28 mouse cellular contexts compared by ENCODE assay signal in the genomic region with DNA sequence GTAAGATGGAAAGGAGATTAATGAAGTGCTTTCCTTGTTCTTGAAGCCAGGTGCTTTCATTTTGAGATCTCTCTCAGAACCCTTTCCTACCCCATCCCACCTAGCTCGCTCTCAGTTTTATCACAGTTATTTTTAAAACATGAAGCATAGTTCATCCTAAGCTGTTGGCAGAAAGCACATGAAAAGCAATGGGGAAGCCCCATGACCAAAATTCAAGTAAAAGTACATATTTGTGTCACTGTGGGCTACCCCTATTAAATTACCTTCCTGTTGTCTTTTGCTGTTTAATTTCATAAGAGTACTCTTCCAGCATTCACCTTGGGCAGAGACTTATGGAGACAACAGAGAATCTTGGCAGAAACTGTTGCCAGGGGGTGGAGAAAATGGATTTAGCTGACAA. TPM values are rescaled to one million over a fixed set of nuclear protein-coding genes. Genes with fewer than 3 reads are reported as not detected.
A peak's percentile ranks its signal among the peaks of the same experiment; 100 is the strongest.
DNase-seq lines count a peak whose midpoint lies in the region; ATAC-seq and TF ChIP-seq lines count a peak whose summit lies in the region.
"Had no signal": no experiment of that assay in that cellular context is flagged by ENCODE, and none has a peak within 500 bp of the region (broad histone marks: within the 10 kb centered on the region; RNA-seq: fewer than 3 reads in every experiment).

No protein-coding gene starts in this region.

- H3K36me3 ChIP-seq in embryonic facial prominence, embryonic 14.5 days (ENCODE audit: control insufficient read depth, insufficient read depth, low read length), result no peaks in the 10 kb centered on the region
- H3K36me3 ChIP-seq in embryonic facial prominence, embryonic 10.5 days (replicated peaks), result no peaks in the 10 kb centered on the region
- no peaks in the 10 kb centered on the region for H3K36me3 ChIP-seq in stomach, postnatal 0 days (ENCODE audit: control insufficient read depth, insufficient read depth, low read length)
- no peaks in the 10 kb centered on the region for H3K36me3 ChIP-seq in forebrain, embryonic 16.5 days (ENCODE audit: control insufficient read depth, insufficient read depth)
- H3K36me3 ChIP-seq: embryonic facial prominence, embryonic 13.5 days; forebrain, embryonic 10.5 days; G1E; heart, embryonic 10.5 days; heart, embryonic 13.5 days; intestine, embryonic 15.5 days had no signal

- ATAC-seq in embryonic facial prominence, embryonic 14.5 days (ENCODE audit: low read depth), result no peak
- peak; percentile 57 for ATAC-seq in CD4-positive, CD25-positive, alpha-beta regulatory T cell, adult 4 months
- no peak for ATAC-seq in stomach, postnatal 0 days (ENCODE audit: low FRiP score, low TSS enrichment)
- ATAC-seq in forebrain, embryonic 16.5 days, result no peak
- ATAC-seq: forebrain, embryonic 13.5 days; forebrain, postnatal 0 days; hindbrain, postnatal 0 days; intestine, embryonic 15.5 days; Patski had no signal

- H3K4me2 ChIP-seq in embryonic facial prominence, embryonic 14.5 days (ENCODE audit: low read depth, low read length), result no peak overlapping the region
- no peak overlapping the region for H3K4me2 ChIP-seq in stomach, postnatal 0 days (replicated peaks; ENCODE audit: low read depth)
- H3K4me2 ChIP-seq in forebrain, embryonic 16.5 days (ENCODE audit: low read length), result no peak overlapping the region
- H3K4me2 ChIP-seq: embryonic facial prominence, embryonic 13.5 days; forebrain, embryonic 13.5 days; heart, embryonic 13.5 days; hindbrain, embryonic 14.5 days; intestine, embryonic 15.5 days had no signal

- WGBS in embryonic facial prominence, embryonic 14.5 days, result 84% methylated on average over 1 of the region's 1 CpGs
- 81% methylated on average over 1 of the region's 1 CpGs for WGBS in embryonic facial prominence, embryonic 10.5 days
- 53% methylated on average over 1 of the region's 1 CpGs for WGBS in stomach, postnatal 0 days
- 89% methylated on average over 1 of the region's 1 CpGs for WGBS in forebrain, embryonic 16.5 days

- no peak overlapping the region for H3K27ac ChIP-seq in embryonic facial prominence, embryonic 14.5 days (replicated peaks; ENCODE audit: low read depth, low read length)
- H3K27ac ChIP-seq in embryonic facial prominence, embryonic 10.5 days (replicated peaks), result no peak overlapping the region
- H3K27ac ChIP-seq in stomach, postnatal 0 days (replicated peaks), result no peak overlapping the region
- no peak overlapping the region for H3K27ac ChIP-seq in forebrain, embryonic 16.5 days (ENCODE audit: low read length)
- H3K27ac ChIP-seq: embryonic facial prominence, embryonic 13.5 days; forebrain, embryonic 10.5 days; forebrain, embryonic 13.5 days; heart, adult 2 months; heart, embryonic 10.5 days; heart, embryonic 13.5 days; hindbrain, embryonic 14.5 days; hindbrain, postnatal 0 days; intestine, embryonic 15.5 days had no signal

- no peaks in the 10 kb centered on the region for H3K9me3 ChIP-seq in embryonic facial prominence, embryonic 14.5 days (ENCODE audit: control insufficient read depth, low read length)
- no peaks in the 10 kb centered on the region for H3K9me3 ChIP-seq in embryonic facial prominence, embryonic 10.5 days
- no peaks in the 10 kb centered on the region for H3K9me3 ChIP-seq in stomach, postnatal 0 days (ENCODE audit: control insufficient read depth, low read length)
- no peaks in the 10 kb centered on the region for H3K9me3 ChIP-seq in forebrain, embryonic 16.5 days (ENCODE audit: control insufficient read depth, low read length)
- H3K9me3 ChIP-seq: embryonic facial prominence, embryonic 13.5 days; forebrain, embryonic 10.5 days; forebrain, embryonic 13.5 days; G1E; heart, embryonic 10.5 days; intestine, embryonic 15.5 days had no signal

- no peaks in the 10 kb centered on the region for H3K27me3 ChIP-seq in embryonic facial prominence, embryonic 14.5 days (replicated peaks; ENCODE audit: control insufficient read depth, insufficient read depth, low read length)
- H3K27me3 ChIP-seq in embryonic facial prominence, embryonic 10.5 days (replicated peaks; ENCODE audit: low read depth, poor library complexity, severe bottlenecking), result no peaks in the 10 kb centered on the region
- no peaks in the 10 kb centered on the region for H3K27me3 ChIP-seq in stomach, postnatal 0 days (ENCODE audit: control insufficient read depth, insufficient read depth, low read length)
- H3K27me3 ChIP-seq in forebrain, embryonic 16.5 days (replicated peaks; ENCODE audit: control insufficient read depth, insufficient read depth, low read length), result no peaks in the 10 kb centered on the region
- H3K27me3 ChIP-seq: embryonic facial prominence, embryonic 13.5 days; forebrain, embryonic 13.5 days; heart, embryonic 13.5 days; intestine, embryonic 15.5 days; Patski had no signal

- H3K9ac ChIP-seq in embryonic facial prominence, embryonic 14.5 days (ENCODE audit: low read depth, low read length), result no peak overlapping the region
- no peak overlapping the region for H3K9ac ChIP-seq in stomach, postnatal 0 days (ENCODE audit: low read length)
- H3K9ac ChIP-seq in forebrain, embryonic 16.5 days (replicated peaks; ENCODE audit: low read depth, low read length), result no peak overlapping the region
- H3K9ac ChIP-seq: embryonic facial prominence, embryonic 13.5 days; forebrain, embryonic 13.5 days; forebrain, postnatal 0 days; heart, embryonic 13.5 days; hindbrain, embryonic 14.5 days; intestine, embryonic 15.5 days had no signal

- no peaks in the 10 kb centered on the region for H3K4me1 ChIP-seq in embryonic facial prominence, embryonic 14.5 days (ENCODE audit: control insufficient read depth, insufficient read depth, low read length)
- 0 out of 2 replicates have a peak, but pooled peaks cover 3% of the 10 kb centered on the region for H3K4me1 ChIP-seq in embryonic facial prominence, embryonic 10.5 days
- no peaks in the 10 kb centered on the region for H3K4me1 ChIP-seq in stomach, postnatal 0 days (replicated peaks; ENCODE audit: control insufficient read depth, insufficient read depth)
- H3K4me1 ChIP-seq in forebrain, embryonic 16.5 days (replicated peaks; ENCODE audit: control insufficient read depth, insufficient read depth, low read length), result no peaks in the 10 kb centered on the region
- H3K4me1 ChIP-seq: embryonic facial prominence, embryonic 13.5 days; forebrain, embryonic 10.5 days; forebrain, embryonic 13.5 days; heart, embryonic 10.5 days; heart, embryonic 13.5 days; intestine, embryonic 15.5 days had no signal

- no peak overlapping the region for H3K4me3 ChIP-seq in embryonic facial prominence, embryonic 14.5 days (ENCODE audit: low read depth, low read length)
- H3K4me3 ChIP-seq in embryonic facial prominence, embryonic 10.5 days, result no peak overlapping the region
- H3K4me3 ChIP-seq in stomach, postnatal 0 days (ENCODE audit: low read depth, low read length), result no peak overlapping the region
- no peak overlapping the region for H3K4me3 ChIP-seq in forebrain, embryonic 16.5 days (replicated peaks; ENCODE audit: low read length)
- H3K4me3 ChIP-seq: embryonic facial prominence, embryonic 13.5 days; forebrain, embryonic 10.5 days; forebrain, embryonic 13.5 days; heart, adult 2 months; heart, embryonic 10.5 days; heart, embryonic 13.5 days; intestine, embryonic 15.5 days had no signal

- no peak for TF ChIP-seq EP300 in stomach, postnatal 0 days (optimal IDR thresholded peaks at IDR 0.05)

- TF ChIP-seq CTCF in stomach, postnatal 0 days (IDR thresholded peaks at IDR 0.05; ENCODE audit: low read depth), result no peak

- DNase-seq in embryonic facial prominence, embryonic 14.5 days (ENCODE audit: low spot score), result peak; percentile 4
- DNase-seq in embryonic facial prominence, embryonic 10.5 days (ENCODE audit: low spot score), result no peak
- DNase-seq in induced T-regulatory cell, adult 2 months (ENCODE audit: low read depth), result peak; percentile 46
- DNase-seq in stomach, postnatal 0 days (ENCODE audit: low spot score), result no peak
- DNase-seq in urinary bladder, postnatal 4 days (ENCODE audit: low spot score in 2 of 2), result no peak
- DNase-seq: adrenal gland, adult 2 months; adrenal gland, postnatal 14 days; cerebellum, adult 11 months; cerebellum, adult 2 months; cerebellum, adult 9-11 months; cerebellum, postnatal 25 days; forebrain, postnatal 0 days; gastrocnemius, postnatal 36 days; heart, adult 2 months; heart, postnatal 14 days; heart, postnatal 4 days had no signal

RNA-seq across cellular contexts. Expression of gene Itgb1, which starts 42.4 kb away (rescaled TPM):
- polyA plus RNA-seq in embryonic facial prominence, embryonic 14.5 days (2014; fragmentation: Nextera tagmentation; extraction: Ambion mirVana), result 331 and 346 TPM in 2 replicates
- polyA plus RNA-seq in embryonic facial prominence, embryonic 10.5 days (2016; fragmentation: Nextera tagmentation; extraction: Ambion mirVana), result 127 and 131 TPM in 2 replicates
- polyA plus RNA-seq in CD4-positive, CD25-positive, alpha-beta regulatory T cell, adult 4 months (2017; shearing (Covaris generic)), result 10 to 100 TPM; 67.0 to 77.7 TPM
- polyA plus RNA-seq in stomach, postnatal 0 days (2015; fragmentation: Nextera tagmentation; extraction: Ambion mirVana), result 225 and 246 TPM in 2 replicates
- polyA plus RNA-seq in forebrain, embryonic 16.5 days (2015; fragmentation: Nextera tagmentation; extraction: Ambion mirVana), result 85.4 and 109 TPM in 2 replicates

Comparison
In these comparisons a context has a peak if more than half of its experiments do, and no peak if none do; other contexts are left out.
1. DNase-seq: peak in embryonic facial prominence, embryonic 14.5 days (single experiment) and induced T-regulatory cell, adult 2 months (single experiment); none in embryonic facial prominence, embryonic 10.5 days (single experiment), stomach, postnatal 0 days (single experiment) and urinary bladder, postnatal 4 days (0 of 2).